Mouse (Mus musculus) testis, adult 2 months (tissue): ENCODE data around the gene Adgrb3. TPM values are rescaled to one million over a fixed set of nuclear protein-coding genes. Genes with fewer than 3 reads are reported as not detected.

ENCODE experiments used
- H3K27ac ChIP-seq: fragments of 200-500 bp; 2 replicates; pipeline ENCODE4 v1.5.1; 2012; ENCODE audit warnings: low read depth, low read length; ENCODE audit not compliant: control insufficient read depth, insufficient read depth
- H3K27me3 ChIP-seq: fragments of 200-500 bp; 2 replicates; pipeline ENCODE4 v1.6.1; 2012; ENCODE audit warnings: mild to moderate bottlenecking, low read length, moderate library complexity; ENCODE audit not compliant: control insufficient read depth, insufficient read depth
- H3K36me3 ChIP-seq: fragments of 200-500 bp; 2 replicates; pipeline ENCODE4 v1.6.1; 2012; ENCODE audit warnings: mild to moderate bottlenecking, low read length; ENCODE audit not compliant: control insufficient read depth, insufficient read depth
- H3K4me1 ChIP-seq: fragments of 200-500 bp; 2 replicates; pipeline ENCODE4 v1.6.1; 2012; ENCODE audit warnings: low read length; ENCODE audit not compliant: control insufficient read depth, insufficient read depth
- H3K4me3 ChIP-seq: fragments of 200-500 bp; 2 replicates; pipeline ENCODE4 v1.5.1; 2012; ENCODE audit warnings: low read depth, mild to moderate bottlenecking, low read length, moderate library complexity, mixed read lengths; ENCODE audit not compliant: control insufficient read depth
- CTCF ChIP-seq: fragments of 200-500 bp; IDR thresholded peaks from 2 replicates; pipeline ENCODE4 v1.5.1; 2012; ENCODE audit warnings: low read depth, mild to moderate bottlenecking, inconsistent platforms, low read length, moderate library complexity; ENCODE audit not compliant: control insufficient read depth, insufficient read depth, insufficient replicate concordance
- POLR2A ChIP-seq: fragments of 200-500 bp; IDR thresholded peaks from 2 replicates; pipeline ENCODE4 v1.6.1; 2012; ENCODE audit warnings: low read depth, mild to moderate bottlenecking, inconsistent platforms, low read length, moderate library complexity; ENCODE audit not compliant: control insufficient read depth
- polyA plus RNA-seq: library from polyadenylated mRNA; depleted of rRNA; stranded (reverse); fragments of >200 nt; gene quantifications from 2 replicates; pipeline ENCODE4 v1.2.3, GENCODE M21; 2012

Gene Adgrb3
- polyA plus RNA-seq, 1 experiment: 0.40 TPM

DNA sequence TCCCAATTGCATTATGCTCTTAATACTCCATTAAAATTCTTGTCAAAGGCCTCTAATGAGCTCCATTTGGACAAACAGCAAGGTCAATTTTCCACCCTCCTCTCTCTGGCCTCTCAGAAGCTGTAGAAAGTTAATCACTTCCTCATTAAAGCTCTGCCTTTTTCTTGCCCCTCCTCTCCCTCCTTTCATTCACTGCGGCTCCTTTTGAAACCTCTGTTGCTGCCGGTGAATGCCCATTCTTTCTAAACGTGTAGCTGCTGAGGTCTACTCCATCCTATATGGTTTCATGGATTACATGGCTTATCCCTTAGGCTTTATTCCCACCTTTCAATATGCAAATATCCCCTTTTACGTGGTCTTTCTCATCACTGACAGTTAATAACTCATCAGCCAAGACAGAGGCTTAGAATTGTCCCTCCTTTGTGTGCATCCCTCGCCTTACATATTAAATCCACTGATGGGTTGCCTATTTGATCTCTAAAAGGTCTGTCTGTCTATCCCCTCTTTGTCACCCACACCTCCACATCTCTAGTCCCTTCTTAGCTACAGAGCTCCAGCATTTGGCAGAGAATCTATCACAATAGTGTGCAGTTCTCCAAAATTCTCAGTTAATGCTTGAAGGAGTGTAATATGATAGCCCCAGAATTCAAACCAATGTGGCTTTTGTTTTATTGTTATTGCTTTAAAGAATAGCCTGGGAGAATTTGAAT, 741.3 kb downstream of the Adgrb3 start:
- Histone ChIP-seq H3K27me3 (no peaks in the 10 kb centered on the region), H3K4me1 (no peaks in the 10 kb centered on the region), H3K36me3 (no peaks in the 10 kb centered on the region), H3K4me3 (no peak overlapping the region), H3K27ac (no peak overlapping the region)
- TF ChIP-seq CTCF: no peak
- TF ChIP-seq POLR2A: no peak

GRCm38 (mm10) chr1:25085616-25086372, 743.7 kb downstream of the Adgrb3 start:
- TF ChIP-seq CTCF (no peak), POLR2A (no peak)
- H3K27ac ChIP-seq: no peak overlapping the region
- no peaks in the 10 kb centered on the region for H3K4me1 ChIP-seq
- no peaks in the 10 kb centered on the region for H3K36me3 ChIP-seq
- no peaks in the 10 kb centered on the region for H3K27me3 ChIP-seq
- H3K4me3 ChIP-seq: no peak overlapping the region

DNA sequence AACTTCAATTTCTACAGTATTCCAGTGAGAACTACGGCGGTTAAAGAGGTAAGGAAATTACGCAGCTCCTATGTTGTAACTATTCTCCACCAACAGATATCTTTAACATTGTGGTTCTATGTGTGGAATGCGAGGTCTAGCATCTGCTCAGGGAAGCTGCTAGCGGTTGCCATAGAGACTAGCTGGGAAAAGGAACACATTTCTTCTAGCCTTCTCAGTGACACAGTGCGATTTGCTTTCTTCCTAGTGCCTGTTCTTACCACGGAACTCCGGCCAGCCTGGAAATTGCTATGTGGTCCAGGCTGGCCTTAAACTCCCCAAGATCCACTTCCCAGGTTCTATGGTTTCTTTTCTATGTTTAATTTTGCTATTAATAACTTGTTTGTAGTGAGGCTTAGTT, 747.1 kb downstream of the Adgrb3 start:
- Histone ChIP-seq H3K4me3 (no peak overlapping the region), H3K27me3 (no peaks in the 10 kb centered on the region), H3K4me1 (no peaks in the 10 kb centered on the region), H3K27ac (no peak overlapping the region), H3K36me3 (no peaks in the 10 kb centered on the region)
- no peak for TF ChIP-seq CTCF
- TF ChIP-seq POLR2A: no peak

DNA sequence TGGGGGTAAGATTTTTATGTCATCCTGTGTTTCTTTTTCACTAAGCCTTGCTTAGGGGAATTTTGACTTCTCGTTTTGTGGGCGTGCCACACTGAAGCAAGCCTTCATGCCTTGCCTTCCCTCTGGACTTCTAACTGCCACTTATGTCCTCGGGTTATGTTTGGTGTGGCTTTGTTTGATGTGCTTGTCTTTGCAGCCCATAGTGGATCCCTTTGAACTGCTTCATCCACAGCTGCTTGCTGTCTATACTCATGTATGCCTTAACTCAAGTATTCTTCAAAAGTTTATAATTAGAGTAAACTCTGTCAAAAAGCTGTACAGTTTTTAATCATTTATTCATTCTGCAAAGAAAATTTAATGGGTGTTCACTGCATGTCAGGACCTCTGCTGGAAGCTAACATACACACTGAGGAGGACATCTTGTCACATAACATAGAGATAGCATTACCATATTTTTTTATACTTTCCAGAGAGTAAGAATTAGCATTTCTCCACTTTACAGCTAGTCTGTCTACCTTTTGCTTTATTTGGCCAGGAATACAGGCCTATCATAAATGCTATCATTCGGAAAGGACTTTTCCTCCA, 748.1 kb downstream of the Adgrb3 start:
- Histone ChIP-seq H3K36me3 (no peaks in the 10 kb centered on the region), H3K27me3 (no peaks in the 10 kb centered on the region), H3K27ac (no peak overlapping the region), H3K4me1 (no peaks in the 10 kb centered on the region), H3K4me3 (no peak overlapping the region)
- TF ChIP-seq CTCF (no peak), POLR2A (no peak)

DNA sequence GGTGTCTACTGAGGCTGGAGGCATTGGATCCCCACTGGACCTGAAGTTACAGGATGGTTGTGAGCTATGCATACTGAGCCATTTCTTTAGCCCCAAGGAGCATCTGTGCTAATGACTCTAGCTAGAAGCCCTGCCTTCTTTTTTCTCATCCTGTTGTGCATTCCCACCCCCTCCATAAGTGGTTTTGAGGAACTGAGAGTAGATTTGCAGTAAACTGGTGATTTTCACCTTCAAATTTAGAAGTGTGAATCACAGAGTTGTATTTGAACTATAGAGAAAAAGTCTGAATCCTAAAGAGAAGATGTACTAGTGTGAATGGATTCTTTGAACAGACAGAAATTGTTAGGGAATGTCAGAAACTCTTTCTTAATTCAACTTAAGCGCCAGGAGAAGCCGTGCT, 750.1 kb downstream of the Adgrb3 start:
- Histone ChIP-seq H3K27ac (no peak overlapping the region), H3K4me1 (no peaks in the 10 kb centered on the region), H3K36me3 (no peaks in the 10 kb centered on the region), H3K27me3 (no peaks in the 10 kb centered on the region), H3K4me3 (no peak overlapping the region)
- no peak for TF ChIP-seq CTCF
- no peak for TF ChIP-seq POLR2A

DNA sequence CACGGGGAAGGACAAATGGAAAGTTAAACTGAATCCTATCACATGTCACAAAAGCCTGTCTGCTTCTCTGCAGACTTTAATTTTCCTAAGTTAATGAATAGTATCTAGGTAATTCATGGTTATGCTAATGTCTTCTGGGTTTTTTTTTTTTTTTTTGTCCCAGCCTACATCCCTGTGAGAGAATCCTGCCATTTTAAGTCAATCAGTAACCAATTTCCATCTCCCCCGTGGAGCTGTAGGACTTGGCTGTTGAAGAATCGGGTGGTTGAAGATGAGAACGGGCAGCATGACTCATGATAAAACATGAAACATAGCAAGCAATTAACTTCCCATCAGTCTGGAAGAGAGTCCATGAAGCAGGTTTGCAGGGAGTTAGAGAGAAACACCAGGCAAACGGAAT, 753.6 kb downstream of the Adgrb3 start:
- Histone ChIP-seq H3K4me3 (no peak overlapping the region), H3K27ac (no peak overlapping the region), H3K4me1 (no peaks in the 10 kb centered on the region), H3K36me3 (no peaks in the 10 kb centered on the region), H3K27me3 (no peaks in the 10 kb centered on the region)
- TF ChIP-seq POLR2A (no peak), CTCF (no peak)

DNA sequence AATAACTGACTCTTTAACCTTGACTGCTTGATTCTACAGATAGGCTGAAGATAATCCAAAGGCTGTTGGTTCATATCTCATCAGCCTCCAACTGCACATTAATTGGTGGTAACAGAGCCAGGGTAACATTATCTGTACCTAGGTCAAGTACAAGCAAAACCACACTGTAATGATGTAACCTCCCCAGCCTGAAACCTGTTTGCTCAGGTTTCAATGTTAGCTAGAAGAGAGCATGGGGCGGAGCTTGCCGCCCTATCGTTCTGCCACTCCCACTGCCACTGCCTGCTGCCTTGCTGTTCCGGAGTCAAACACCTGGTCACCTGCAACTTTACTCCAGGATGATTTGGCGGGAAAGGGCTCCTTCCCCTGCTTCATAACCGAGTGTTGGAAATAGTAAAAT, 765.5 kb downstream of the Adgrb3 start:
- Histone ChIP-seq H3K36me3 (no peaks in the 10 kb centered on the region), H3K27me3 (no peaks in the 10 kb centered on the region), H3K4me3 (no peak overlapping the region), H3K4me1 (no peaks in the 10 kb centered on the region), H3K27ac (no peak overlapping the region)
- TF ChIP-seq POLR2A: no peak
- no peak for TF ChIP-seq CTCF
